Mouse (Mus musculus) B cell, adult 62 days (primary cell): Measurements from ENCODE around the gene Stam. TPM values are rescaled to one million over a fixed set of nuclear protein-coding genes. Genes with fewer than 3 reads are reported as not detected.

Source experiments
- total RNA-seq: library from RNA; stranded (reverse); gene quantifications from 4 replicates; pipeline ENCODE4 v1.2.4, GENCODE M21; 2023

Stam gene
- total RNA-seq, result 30.3 to 40.4 TPM (median 32.6 TPM) in 4 replicates

GRCm38 (mm10) chr2:14073362-14074220 is at the start of gene Stam:
Gene Stam, plus strand, starts transcription at chr2:14074098.

DNA sequence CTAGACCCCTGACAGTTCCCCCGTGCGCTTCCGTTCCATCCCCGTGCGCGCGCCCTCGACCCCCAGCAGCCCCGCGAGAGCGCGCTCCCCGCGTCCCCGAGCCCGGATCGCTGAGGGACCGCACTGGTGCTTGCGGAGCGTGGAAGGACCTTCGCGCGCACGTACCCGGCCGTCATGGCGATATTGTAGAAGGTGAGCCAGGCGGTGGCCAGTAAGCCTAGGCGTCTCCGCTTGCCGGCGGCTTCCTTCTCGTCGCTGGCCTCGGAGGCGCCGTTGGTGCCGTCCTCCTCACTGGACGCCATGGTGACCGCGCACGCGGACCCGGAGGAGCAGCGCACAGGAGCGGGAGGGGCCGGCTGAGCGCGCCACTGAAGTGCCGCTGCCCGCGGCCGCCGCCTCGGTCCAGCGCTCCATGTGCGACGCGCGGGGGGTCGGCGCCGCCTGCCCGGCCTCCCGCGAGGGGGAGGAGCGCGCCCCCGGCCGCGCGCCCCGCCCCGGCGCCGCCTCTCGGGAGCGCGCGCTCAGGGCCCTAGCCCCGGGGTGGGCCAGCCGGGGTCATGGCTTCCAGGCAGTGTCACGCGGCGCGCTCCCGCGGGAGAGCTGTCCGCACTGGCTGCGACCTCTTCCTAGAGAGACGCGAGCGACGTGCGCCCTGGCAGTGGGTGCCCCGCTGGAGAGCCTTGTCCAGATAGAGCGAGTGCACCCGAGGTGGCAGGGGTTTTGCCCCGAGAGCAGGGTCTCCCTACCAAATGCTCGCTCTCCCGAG is 18.1 kb upstream of the Stam start, which contains the start of gene Hacd1:
TSS of gene Hacd1 (minus strand) at position 570 of the 766 bp plus-strand sequence.

DNA sequence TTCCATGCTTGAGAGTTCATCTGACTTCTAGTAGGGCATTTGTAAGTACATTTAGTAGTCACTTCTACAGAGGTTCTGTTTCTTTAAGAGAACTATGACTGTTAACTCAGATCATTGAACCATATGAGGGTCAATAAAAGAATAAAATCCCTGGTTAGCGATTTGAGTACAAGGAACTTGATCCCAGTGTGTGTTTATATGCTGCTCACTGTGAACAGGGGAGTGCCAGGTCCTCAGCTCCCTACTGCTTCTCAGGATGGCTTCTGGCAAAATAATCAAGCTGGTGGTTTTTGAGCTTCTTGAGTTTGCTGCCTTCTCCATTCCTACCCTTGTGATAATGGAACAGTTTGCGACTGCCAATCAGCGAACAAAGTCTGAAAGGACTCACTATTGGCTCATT is 100.4 kb downstream of the Stam start, which contains the start of gene Tmem236:
TSS of gene Tmem236 (plus strand) at position 190 of the 400 bp plus-strand sequence.

Other genes with a start within 250 kb of the Stam start
- gene Hacd1, start 18.0 kb upstream of the Stam start, total RNA-seq, result not detected in 4 replicates
- gene Tmem236, start 100.4 kb downstream of the Stam start, total RNA-seq, result not detected in 4 replicates
- 3.1 to 4.2 TPM (median 3.7 TPM) in 4 replicates for gene Mrc1, start 155.3 kb downstream of the Stam start, total RNA-seq